Mouse (Mus musculus) ES-E14 (cell line): ENCODE data around the gene Emp3.

Experiments
- HCFC1 ChIP-seq: IDR thresholded peaks from 2 replicates; pipeline ENCODE4 v1.6.1; 2012; ENCODE audit warnings: low read length, inconsistent platforms, borderline replicate concordance; ENCODE audit not compliant: insufficient read depth
- ZNF384 ChIP-seq: IDR thresholded peaks from 2 replicates; pipeline ENCODE4 v1.6.1; 2012; ENCODE audit warnings: low read depth, low read length, inconsistent platforms

DNA sequence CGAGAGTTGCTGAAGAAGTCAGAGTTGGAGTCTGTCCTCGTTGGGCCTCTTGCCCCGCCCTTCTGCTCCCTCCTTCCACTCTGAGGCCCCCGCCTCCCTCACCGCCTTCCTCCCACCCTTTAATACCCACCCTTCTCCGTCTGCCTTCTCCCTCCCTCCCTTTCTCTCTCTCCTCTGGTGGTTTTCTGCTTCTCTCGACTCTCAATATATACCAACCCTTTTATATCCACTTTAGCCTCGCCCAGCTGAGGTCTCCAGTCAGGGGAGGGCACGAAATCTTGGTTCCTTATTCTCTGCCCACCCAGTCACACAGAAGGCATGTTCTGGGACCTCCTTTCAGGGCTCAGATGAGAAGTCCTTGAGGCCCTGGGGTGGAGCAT, at the start of gene Emp3:
- TF ChIP-seq HCFC1 (no peak), ZNF384 (no peak)
